Mouse (Mus musculus): ENCODE measurements around the gene Psma1. TPM values are rescaled to one million over a fixed set of nuclear protein-coding genes. Genes with fewer than 3 reads are reported as not detected.

The Psma1 gene
- 39.9 and 67.3 TPM in 2 replicates for polyA plus RNA-seq (2012; rRNA removed)

DNA sequence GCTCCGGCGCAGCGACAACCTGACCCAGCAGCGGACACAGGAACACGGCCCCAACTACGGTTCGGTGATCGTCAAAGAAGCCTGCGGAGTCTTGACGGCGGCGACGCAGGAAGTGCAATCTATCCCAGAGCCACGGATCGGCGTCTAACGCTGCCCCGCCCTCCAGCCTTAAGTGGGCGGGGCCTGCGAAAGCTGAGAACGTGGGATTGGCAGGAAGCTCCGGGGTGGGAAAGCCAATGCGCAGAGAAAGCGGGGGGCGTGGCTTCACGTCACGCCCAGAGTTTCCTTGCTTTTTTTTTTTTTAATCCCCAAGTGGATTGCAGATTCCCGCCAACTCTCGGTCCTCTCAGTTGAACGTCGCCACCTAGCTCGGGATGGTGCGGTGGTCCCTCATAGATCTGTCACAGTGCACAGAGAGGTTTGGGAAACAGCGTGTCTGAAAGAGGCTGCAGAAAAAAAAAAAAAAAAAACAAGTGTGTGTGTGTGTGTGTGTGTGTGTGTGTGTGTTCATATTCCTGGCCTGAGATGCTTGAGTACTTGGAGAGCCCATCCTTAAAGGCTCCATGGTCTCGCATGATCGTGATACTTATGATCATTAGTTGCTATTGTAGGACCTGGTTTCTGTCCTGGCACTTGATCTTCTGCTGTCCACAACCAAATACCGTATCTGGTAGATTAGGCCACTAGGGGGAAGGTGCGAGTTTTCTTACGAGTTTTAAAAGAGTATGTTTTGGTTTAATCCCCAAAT lies at the start of gene Psma1:
Psma1 (minus strand) TSS at position 114 of the 748 bp plus-strand sequence.

DNA sequence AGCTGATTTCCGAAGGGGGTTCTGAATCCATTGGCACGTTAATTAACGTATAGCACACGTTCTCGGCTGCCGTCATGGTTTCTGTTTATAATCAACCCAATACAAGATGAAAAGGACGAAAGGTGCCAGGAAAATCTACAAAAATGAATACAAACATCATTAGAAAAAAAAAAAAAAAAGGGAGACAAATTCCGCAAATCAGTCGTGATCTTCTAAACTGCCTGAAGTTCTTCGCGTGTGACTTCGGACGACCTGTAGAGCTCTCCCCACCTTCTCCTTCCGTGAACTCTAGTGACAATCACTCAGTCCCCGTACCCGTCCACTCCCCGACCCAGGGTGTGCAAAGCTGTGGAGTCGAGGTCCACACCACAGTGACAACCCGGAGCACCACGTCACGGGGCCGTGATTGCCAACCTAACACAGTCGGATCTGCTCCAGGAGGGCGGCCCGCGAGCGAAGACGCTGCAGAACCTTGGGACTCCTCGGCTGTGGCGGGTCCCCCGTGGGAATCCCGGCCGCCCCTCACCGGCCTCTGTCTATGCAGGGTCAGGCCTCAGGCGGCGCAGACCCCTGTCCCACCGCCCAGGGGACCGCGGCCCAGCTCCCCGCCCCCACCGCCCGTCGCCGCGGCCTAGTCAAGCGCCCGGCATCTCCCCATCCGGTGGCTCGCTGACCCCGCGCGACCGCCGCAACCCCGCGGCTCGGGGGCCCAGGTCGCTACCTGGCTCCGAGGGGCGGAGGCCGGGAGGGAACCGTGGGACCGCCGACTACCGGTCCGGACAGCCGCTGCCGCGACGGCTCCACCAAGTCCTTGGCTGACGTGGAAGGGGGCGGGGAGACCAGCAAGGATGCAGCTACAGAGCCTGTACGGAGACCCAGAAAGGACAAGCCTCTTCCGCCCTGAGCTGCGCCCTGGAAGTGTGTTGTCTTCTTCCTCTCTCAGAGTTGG lies 21.8 kb downstream of the Psma1 start, which contains the start of gene Copb1:
Copb1 (minus strand) TSS at position 827 of the 949 bp plus-strand sequence.

Other genes with a start within 250 kb of the Psma1 start
- 24.0 and 31.5 TPM in 2 replicates for gene Rras2, start 158.3 kb downstream of the Psma1 start, polyA plus RNA-seq (2012; rRNA removed)
- 24.1 and 30.9 TPM in 2 replicates for gene Copb1, start 21.4 kb downstream of the Psma1 start, polyA plus RNA-seq (2012; rRNA removed)
- gene Pde3b, start 139.2 kb upstream of the Psma1 start, polyA plus RNA-seq (2012; rRNA removed) = 5.1 and 10.0 TPM in 2 replicates